Mouse (Mus musculus): ENCODE results near the gene Rac3.

DNA sequence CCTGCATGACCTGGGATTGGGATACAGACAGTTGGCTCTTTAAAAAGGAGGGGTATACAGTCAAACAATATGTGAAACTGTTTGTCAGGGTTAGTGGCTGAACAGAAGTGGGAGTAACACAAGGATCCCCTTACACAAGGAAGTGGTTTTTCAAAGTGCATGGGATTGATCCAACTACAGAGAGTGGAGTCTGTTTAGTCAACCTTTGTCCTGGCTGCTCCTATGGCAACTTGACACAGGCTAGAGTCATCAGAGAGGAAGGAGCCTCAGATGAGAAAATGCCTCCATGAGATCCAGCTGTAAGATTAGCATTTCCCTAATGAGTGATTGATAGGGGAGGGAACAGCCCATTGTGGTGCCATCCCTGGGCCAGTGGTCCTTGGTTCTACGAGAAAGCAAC lies 46.9 kb downstream of the Rac3 start:
- TF ChIP-seq HCFC1 (IDR thresholded peaks at IDR 0.05; ENCODE audit: borderline replicate concordance, insufficient read depth, low read length) (no peak), CHD2 (IDR thresholded peaks at IDR 0.05; ENCODE audit: low read depth, low read length) (no peak), MAFK (IDR thresholded peaks at IDR 0.05; ENCODE audit: insufficient read depth, low read depth, low read length) (no peak), ZC3H11A (IDR thresholded peaks at IDR 0.05; ENCODE audit: borderline replicate concordance, low read depth, low read length) (no peak), ZNF384 (IDR thresholded peaks at IDR 0.05; ENCODE audit: low read depth, low read length) (no peak)

All from ES-E14 (cell line).